Mouse (Mus musculus): Measurements from ENCODE around the gene Mecp2.

Gene Mecp2

GRCm38 (mm10) chrX:74008063-74008462, 127.1 kb downstream of the Mecp2 start:
- DNase-seq (ENCODE audit: low spot score): no peak

DNA sequence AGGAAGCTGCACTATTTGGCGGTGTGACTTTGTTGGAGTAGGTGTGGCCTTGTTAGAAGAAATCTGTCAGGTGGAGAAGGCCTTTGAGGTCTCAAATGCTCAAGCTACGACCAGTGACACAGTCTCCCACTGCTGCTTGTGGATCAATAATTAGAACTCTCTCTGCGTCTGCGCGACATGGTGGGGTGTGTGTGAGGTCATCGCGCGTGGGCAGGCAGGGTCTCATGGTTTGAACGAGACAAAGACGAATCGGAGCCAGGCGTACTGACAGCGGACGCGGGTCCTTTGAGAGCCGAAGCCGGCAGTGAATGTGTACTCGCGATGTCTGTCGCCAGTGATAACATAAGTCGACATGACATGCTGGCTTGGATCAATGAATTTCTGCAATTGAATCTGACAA, 128.8 kb downstream of the Mecp2 start:
- no peak for DNase-seq (ENCODE audit: low spot score)

- no peak for DNase-seq (ENCODE audit: low spot score)
Measured at GRCm38 (mm10) chrX:74003644-74004043, 131.5 kb downstream of the Mecp2 start.

DNA sequence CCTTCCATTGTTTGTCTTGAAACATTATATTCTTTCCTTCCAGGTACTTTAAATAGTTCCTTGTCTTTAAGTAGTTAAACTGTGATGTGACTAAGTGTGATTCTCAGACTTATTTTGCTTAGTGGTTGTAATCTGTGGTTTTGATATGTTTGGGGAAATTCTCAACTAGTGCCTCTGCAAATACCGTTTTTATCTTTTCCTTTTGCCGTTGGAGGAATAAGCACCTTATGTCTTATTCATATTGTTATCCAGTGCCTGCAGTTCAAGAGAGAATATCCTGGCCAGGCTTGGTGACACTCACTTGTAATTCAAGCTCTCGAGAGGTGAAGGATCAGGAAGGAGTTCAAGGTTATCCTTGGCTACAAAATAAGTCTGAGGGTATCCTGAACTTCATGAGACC, 134.1 kb downstream of the Mecp2 start:
- no peak for DNase-seq (ENCODE audit: low spot score)

- DNase-seq (ENCODE audit: low spot score): peak; percentile 50
Measured at GRCm38 (mm10) chrX:73998911-73999869, 136.0 kb downstream of the Mecp2 start.

DNA sequence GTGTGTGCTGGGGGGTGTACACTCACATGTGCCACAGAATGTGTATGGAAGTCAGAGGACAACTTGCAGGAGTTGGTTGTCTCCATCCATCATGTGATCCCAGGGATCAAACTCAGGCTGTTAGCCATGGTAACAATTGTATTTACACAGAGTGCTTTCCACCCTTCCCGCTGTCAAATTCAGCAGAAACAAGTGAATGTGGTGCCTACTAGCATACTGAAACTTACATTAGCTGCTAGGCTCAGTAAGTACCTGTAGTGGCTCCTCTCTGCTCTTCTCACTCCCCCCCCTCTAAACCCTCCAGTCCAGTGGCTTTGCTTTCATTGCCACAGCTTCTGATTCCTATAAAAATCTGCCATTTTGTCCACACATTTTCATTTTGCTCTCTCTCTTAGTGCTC, 157.4 kb downstream of the Mecp2 start:
- DNase-seq (ENCODE audit: low spot score): no peak
